Mouse (Mus musculus): ENCODE data around the gene Carns1.

Gene Carns1

GRCm38 (mm10) chr19:4201291-4201909 is 26.1 kb upstream of the Carns1 start, which contains the start of gene Rad9a:
Gene Rad9a (minus strand): TSS chr19:4201662.
- peak; percentile 100 for DNase-seq (ENCODE audit: low spot score)

GRCm38 (mm10) chr19:4197180-4197579 is 21.9 kb upstream of the Carns1 start:
- no peak for DNase-seq (ENCODE audit: low spot score)

DNA sequence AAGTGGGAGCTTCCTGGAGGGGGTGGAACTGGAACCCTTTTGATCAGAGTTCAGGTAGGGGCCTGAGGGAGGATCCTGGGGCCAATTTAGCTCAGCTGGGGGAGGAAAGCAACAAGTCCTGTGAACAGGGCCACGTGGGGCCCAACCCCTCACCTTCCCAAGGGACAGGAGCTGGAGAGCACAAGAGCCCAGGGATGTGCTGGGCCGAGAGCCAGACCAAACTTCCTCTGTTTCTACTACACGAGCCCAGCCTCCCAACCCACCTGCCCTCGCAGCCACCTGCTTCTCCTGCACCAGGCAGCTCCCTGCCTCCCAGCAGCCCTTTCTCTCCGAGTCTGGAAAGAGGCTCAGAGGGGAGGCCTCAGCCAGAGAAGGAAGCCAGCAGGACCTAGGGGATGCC is 21.3 kb upstream of the Carns1 start:
- no peak for DNase-seq (ENCODE audit: low spot score)

DNA sequence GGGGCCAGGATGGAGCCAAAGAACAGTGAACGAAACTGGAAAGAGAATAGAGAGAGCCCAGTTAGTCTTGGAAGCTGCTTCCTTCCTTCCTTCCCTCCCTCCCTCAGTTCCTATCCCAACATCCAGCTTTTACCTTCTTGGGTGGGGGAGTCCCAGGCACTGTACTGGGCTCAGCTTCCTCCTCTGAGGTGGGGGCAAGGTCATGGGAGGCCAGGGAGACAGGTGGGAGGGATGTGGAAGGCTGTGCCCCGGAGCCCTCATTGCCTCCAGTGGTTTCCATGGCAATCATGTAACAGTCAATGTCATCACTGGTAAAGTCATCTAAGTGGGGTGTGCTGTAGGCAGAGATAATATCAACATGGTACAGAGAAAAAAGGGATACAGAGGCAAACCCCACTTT is 20.8 kb upstream of the Carns1 start:
- no peak for DNase-seq (ENCODE audit: low spot score)

- DNase-seq (ENCODE audit: low spot score): no peak
These were observed 19.7 kb upstream of the Carns1 start for GRCm38 (mm10) chr19:4194776-4195650.

DNA sequence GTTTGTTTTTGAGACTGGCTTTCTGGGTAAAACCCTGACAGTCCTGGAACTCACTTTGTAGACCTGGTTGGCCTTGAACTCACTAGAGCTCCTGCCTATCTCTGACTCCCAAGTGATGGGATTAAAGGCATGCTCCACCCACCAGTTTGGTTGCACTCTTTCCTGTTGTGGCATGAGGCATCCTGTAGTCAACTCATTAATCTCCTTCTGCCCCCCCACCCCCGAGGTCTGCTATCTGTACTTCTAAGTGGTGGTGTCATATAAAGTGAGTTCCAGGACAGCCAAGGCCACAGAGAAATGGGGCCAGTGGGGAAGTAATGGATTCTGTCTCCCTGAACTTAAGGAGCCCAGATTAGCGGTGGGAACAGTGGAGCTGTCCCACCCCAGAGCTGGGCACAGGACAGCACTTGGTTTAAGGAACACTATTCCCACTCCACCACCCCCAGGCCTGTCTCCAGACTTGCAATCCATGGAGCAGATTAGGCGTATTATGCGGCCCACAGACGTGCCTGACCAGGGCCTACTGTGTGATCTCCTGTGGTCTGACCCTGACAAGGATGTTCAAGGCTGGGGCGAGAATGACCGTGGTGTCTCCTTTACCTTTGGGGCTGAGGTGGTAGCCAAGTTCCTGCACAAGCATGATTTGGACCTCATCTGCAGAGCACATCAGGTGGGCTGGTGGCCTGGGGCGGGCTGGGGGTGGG is 18.9 kb upstream of the Carns1 start:
- DNase-seq (ENCODE audit: low spot score): no peak

DNA sequence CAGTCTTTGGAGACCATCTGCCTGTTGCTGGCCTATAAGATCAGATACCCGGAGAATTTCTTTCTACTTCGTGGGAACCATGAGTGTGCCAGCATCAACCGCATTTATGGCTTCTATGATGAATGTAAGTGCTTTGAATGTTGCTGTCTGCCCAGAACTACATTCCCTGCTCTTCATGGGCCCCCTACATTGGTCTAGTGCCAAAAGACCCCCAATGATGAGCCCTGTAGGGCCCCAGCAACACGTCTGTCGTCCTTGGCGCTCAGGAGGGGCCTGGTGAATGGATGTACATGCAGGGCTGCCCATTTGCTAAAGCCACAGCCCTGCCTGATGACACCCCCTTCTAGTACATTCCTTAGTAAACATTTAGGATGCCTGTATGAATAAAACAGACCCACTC is 17.9 kb upstream of the Carns1 start:
- no peak for DNase-seq (ENCODE audit: low spot score)

- peak; percentile 31 for DNase-seq (ENCODE audit: low spot score)
These were observed 17.1 kb upstream of the Carns1 start for GRCm38 (mm10) chr19:4192251-4192985.

GRCm38 (mm10) chr19:4191528-4192250 is 16.4 kb upstream of the Carns1 start, which contains the start of gene Ppp1ca:
Gene Ppp1ca (plus strand): TSS chr19:4192065.
- DNase-seq (ENCODE audit: low spot score): peak; percentile 93

GRCm38 (mm10) chr19:4190831-4191334 is 15.6 kb upstream of the Carns1 start, which contains the start of gene Tbc1d10c:
Gene Tbc1d10c (minus strand): TSS chr19:4191284.
- DNase-seq (ENCODE audit: low spot score): no peak

- no peak for DNase-seq (ENCODE audit: low spot score)
These were observed 13.9 kb upstream of the Carns1 start for GRCm38 (mm10) chr19:4189051-4189620.

GRCm38 (mm10) chr19:4187303-4187702 is 12.0 kb upstream of the Carns1 start:
- no peak for DNase-seq (ENCODE audit: low spot score)

DNA sequence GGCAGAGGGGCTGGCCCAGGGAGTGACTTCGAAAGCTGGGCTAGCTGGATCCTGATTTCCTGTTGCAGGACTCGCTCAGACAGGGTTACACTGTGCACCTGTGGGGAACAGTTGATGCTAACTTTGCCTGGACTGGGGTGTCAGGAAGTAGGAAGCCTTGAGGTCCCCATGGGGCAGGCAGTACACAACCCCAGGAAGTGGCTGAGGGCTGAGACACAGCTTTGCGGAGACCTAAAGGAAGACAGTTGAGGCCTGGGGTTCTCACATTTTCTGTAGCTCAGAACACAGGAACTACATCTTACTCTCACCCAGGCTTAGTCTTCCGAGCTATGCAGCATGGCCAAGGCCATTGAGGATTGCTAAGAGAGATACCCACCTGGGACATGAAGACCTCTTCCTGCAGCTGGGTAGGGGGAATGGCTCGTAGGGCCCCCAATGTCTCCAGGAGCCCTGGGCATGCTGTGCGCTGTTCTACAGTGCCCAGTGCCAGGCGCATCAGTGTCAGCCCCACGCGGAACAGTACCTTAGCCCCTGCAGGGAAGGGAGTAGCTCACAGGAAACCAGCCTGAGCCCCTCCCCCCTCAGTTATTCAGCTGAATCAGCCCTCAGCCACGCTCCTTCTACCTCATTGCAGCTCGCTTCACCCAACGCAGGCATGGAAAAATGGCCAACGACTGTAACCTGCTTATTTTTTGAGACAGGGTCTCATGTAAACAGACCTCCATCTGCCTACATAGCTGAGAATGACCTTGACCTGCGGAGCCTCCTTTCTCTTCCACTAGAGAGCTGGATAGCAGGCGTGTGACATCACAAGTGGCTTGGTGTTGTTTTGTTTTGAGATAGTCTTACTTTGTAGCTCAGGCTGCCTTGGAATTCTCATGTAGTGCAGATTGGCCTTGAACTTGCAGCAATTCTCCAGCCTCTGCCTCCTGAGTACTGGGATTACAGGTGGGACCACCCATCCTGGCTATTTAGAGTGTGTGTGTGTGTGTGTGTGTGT is 10.0 kb upstream of the Carns1 start:
- DNase-seq (ENCODE audit: low spot score): no peak

- no peak for DNase-seq (ENCODE audit: low spot score)
These were observed 8.4 kb upstream of the Carns1 start for GRCm38 (mm10) chr19:4183689-4184088.

DNA sequence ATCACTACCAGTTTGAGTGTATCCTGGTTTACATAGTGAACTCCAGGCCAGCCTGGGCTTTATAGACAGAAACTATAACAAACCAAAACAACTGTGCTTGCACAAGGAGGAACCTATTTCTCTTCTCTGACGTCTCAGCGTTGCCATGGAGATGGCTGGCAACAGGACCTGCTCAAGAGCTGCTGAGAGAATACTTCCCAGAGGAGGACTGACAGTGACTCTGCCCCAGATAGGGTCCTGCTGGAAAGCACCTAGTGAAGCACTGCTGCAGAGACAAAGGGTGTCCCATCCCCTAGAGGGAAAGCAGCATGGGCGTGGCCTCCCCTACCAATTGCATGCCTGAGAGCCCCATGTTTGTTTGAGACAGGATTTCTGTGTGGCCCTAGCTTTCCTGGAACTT is 6.6 kb upstream of the Carns1 start:
- DNase-seq (ENCODE audit: low spot score): peak; percentile 66

DNA sequence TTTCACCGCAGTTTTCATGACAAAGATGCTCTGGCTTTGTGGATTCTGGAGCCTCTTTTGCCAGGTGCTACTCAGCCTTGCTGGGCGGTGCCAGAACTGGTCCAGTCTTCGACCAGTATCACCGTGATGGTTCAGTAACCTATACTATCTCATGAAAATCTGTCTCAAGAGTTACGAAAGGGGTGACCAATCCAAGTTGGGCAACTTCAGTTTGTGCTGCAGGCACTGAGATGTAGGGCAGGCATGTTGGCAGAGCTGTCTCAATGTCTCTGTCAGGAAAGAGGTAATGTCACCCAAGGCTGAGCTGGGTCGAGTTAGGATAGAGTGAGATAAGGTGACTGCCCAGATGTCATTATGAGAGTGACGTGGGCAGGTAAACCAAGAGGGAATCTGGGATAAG is 5.1 kb upstream of the Carns1 start:
- no peak for DNase-seq (ENCODE audit: low spot score)

DNA sequence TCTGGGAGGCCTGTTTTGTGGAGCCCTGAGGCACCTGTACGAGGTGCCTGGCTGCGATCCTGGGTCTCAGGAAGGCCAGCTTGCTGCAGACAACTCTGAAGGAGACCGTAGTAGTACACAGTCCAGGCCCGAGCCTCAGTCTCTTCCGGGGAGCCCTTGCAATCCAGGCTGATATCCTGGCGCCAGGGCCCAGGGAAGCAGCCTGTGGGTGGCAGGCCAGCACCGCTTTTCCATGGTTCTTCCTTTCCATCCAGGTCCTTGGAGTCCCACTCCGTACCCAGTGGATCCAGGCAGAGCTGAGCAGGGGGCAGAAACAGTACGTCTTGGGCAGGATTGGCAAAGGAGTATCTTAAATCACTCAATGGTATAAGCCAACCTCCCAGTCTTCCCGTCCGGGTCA is 2.4 kb downstream of the Carns1 start:
- DNase-seq (ENCODE audit: low spot score): no peak

- no peak for DNase-seq (ENCODE audit: low spot score)
These were observed 3.6 kb downstream of the Carns1 start for GRCm38 (mm10) chr19:4171393-4172290.
